Mouse (Mus musculus) adrenal gland, adult 8-10 months (tissue): Measurements from ENCODE around the gene Strip2. TPM values are rescaled to one million over a fixed set of nuclear protein-coding genes. Genes with fewer than 3 reads are reported as not detected.

Experiments used
- microRNA-seq, 2 experiments: library from miRNA; unstranded; fragments of <30 nt; microRNA quantifications; one replicate each; pipeline ENCODE4 v1.2.0; 2022
- total RNA-seq, 4 experiments: library from RNA; stranded (reverse); gene quantifications; 2 replicates each; pipeline ENCODE4 v1.2.4; 2022

Strip2 gene
- total RNA-seq, 4 experiments from 2014 or later, result 1.2 to 2.0 (median 1.7) TPM

Small RNAs within 50 kb of the gene (microRNA-seq; reads per million reads assigned to microRNA genes)
- 0 reads per million in 2 experiments for gene Gm23049

Other genes with a start within 250 kb of the Strip2 start
- 1 to 10 TPM; 2.7 to 4.9 (median 3.8) TPM for gene Tspan33, start 222.8 kb upstream of the Strip2 start, total RNA-seq
- gene Smo, start 181.5 kb upstream of the Strip2 start, total RNA-seq, result 10 to 100 TPM; 43.4 to 55.3 (median 50.2) TPM
- gene Ahcyl2, start 149.0 kb upstream of the Strip2 start, total RNA-seq, result 100 to 1,000 TPM; 100 to 281 (median 173) TPM
- gene Nrf1, start 131.0 kb downstream of the Strip2 start, total RNA-seq, result 10 to 100 TPM; 22.4 to 35.5 (median 27.2) TPM